Mouse (Mus musculus): Measurements from ENCODE around the gene Slc1a5.

The Slc1a5 gene

DNA sequence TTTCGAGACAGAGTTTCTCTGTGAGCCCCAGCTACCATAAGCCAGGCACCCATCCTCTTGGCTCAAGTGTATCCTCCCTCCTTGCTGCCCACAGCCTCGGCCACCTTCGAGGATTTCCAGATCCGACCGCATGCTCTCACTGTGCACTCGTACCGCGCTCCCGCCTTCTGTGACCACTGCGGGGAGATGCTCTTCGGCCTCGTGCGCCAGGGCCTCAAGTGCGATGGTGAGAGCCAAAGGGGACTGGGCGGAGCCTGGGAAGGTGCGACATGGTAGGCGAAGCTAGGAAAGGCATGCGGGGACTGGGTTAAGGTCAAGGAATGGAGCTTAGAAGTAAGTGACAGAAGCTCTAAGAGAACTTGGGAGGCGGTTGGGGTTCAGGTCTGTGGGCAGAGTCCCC, 66.4 kb downstream of the Slc1a5 start:
- no peak for DNase-seq (ENCODE audit: low spot score)
